Mouse (Mus musculus): Measurements from ENCODE around the gene Slc28a1. TPM values are rescaled to one million over a fixed set of nuclear protein-coding genes. Genes with fewer than 3 reads are reported as not detected.
A peak's percentile ranks its signal among the peaks of the same experiment; 100 is the strongest.

Slc28a1 gene
- 1.0 TPM in 1 of 2 replicates, not detected in the other for polyA plus RNA-seq (2011; ENCODE audit: insufficient read depth, insufficient read length, low replicate concordance, missing spikeins)

GRCm38 (mm10) chr7:81114555-81114954, at the start of gene Slc28a1:
Slc28a1 (plus strand) TSS chr7:81114799.
- Histone ChIP-seq H3K27ac (ENCODE audit: control insufficient read depth, insufficient read depth, low read depth, low read length, poor library complexity) (no peak within 1 kb of the TSS), H3K4me1 (ENCODE audit: control insufficient read depth, insufficient read depth, low read length) (no peaks in the 10 kb centered on the region), H3K4me3 (replicated peaks; ENCODE audit: control insufficient read depth, low read depth, low read length) (no peak within 1 kb of the TSS)
- WGBS = 80% methylated on average over 6 of the region's 6 CpGs
- no peak for TF ChIP-seq POLR2A (IDR thresholded peaks at IDR 0.05; ENCODE audit: borderline replicate concordance, control insufficient read depth, low read depth, low read length)
- no peak for TF ChIP-seq CTCF (IDR thresholded peaks at IDR 0.05; ENCODE audit: control insufficient read depth, insufficient read depth, low read length)

GRCm38 (mm10) chr7:81066714-81067113, 47.9 kb upstream of the Slc28a1 start:
- H3K4me1 ChIP-seq (ENCODE audit: control insufficient read depth, insufficient read depth, low read length) = no peaks in the 10 kb centered on the region
- TF ChIP-seq POLR2A (IDR thresholded peaks at IDR 0.05; ENCODE audit: borderline replicate concordance, control insufficient read depth, low read depth, low read length) (no peak), CTCF (IDR thresholded peaks at IDR 0.05; ENCODE audit: control insufficient read depth, insufficient read depth, low read length) (no peak)
- WGBS = 4% methylated on average over 6 of the region's 6 CpGs

GRCm38 (mm10) chr7:81072463-81072862, 42.1 kb upstream of the Slc28a1 start:
- 67% methylated on average over 5 of the region's 5 CpGs for WGBS

More at GRCm38 (mm10) chr7:81066714-81067113, 47.9 kb upstream of the Slc28a1 start:
- H3K4me3 ChIP-seq (replicated peaks; ENCODE audit: control insufficient read depth, low read depth, low read length) = no peak overlapping the region
- no peak overlapping the region for H3K27ac ChIP-seq (ENCODE audit: control insufficient read depth, insufficient read depth, low read depth, low read length, poor library complexity)

GRCm38 (mm10) chr7:81073273-81073672, 41.3 kb upstream of the Slc28a1 start:
- peaks cover 3% of the 10 kb centered on the region; the same call in 1 of the 2 replicates for H3K4me1 ChIP-seq (ENCODE audit: control insufficient read depth, insufficient read depth, low read length)
- no peak overlapping the region for H3K27ac ChIP-seq (ENCODE audit: control insufficient read depth, insufficient read depth, low read depth, low read length, poor library complexity)
- H3K4me3 ChIP-seq (replicated peaks; ENCODE audit: control insufficient read depth, low read depth, low read length) = no peak overlapping the region
- TF ChIP-seq POLR2A (IDR thresholded peaks at IDR 0.05; ENCODE audit: borderline replicate concordance, control insufficient read depth, low read depth, low read length) (no peak), CTCF (IDR thresholded peaks at IDR 0.05; ENCODE audit: control insufficient read depth, insufficient read depth, low read length) (peak; percentile 37; the same call in 1 of the 2 replicates)
- WGBS = 77% methylated on average over 5 of the region's 5 CpGs

More at GRCm38 (mm10) chr7:81072463-81072862, 42.1 kb upstream of the Slc28a1 start:
- no peak for TF ChIP-seq CTCF (IDR thresholded peaks at IDR 0.05; ENCODE audit: control insufficient read depth, insufficient read depth, low read length)
- TF ChIP-seq POLR2A (IDR thresholded peaks at IDR 0.05; ENCODE audit: borderline replicate concordance, control insufficient read depth, low read depth, low read length) = no peak
- Histone ChIP-seq H3K4me3 (replicated peaks; ENCODE audit: control insufficient read depth, low read depth, low read length) (no peak overlapping the region), H3K4me1 (ENCODE audit: control insufficient read depth, insufficient read depth, low read length) (peaks cover 3% of the 10 kb centered on the region; the same call in 1 of the 2 replicates), H3K27ac (ENCODE audit: control insufficient read depth, insufficient read depth, low read depth, low read length, poor library complexity) (no peak overlapping the region)

- no peak overlapping the region for H3K27ac ChIP-seq (ENCODE audit: control insufficient read depth, insufficient read depth, low read depth, low read length, poor library complexity)
- no peak overlapping the region for H3K4me3 ChIP-seq (replicated peaks; ENCODE audit: control insufficient read depth, low read depth, low read length)
- TF ChIP-seq POLR2A (IDR thresholded peaks at IDR 0.05; ENCODE audit: borderline replicate concordance, control insufficient read depth, low read depth, low read length) (no peak), CTCF (IDR thresholded peaks at IDR 0.05; ENCODE audit: control insufficient read depth, insufficient read depth, low read length) (no peak)
- peaks cover 3% of the 10 kb centered on the region; the same call in 1 of the 2 replicates for H3K4me1 ChIP-seq (ENCODE audit: control insufficient read depth, insufficient read depth, low read length)
- 15% methylated on average over 9 of the region's 9 CpGs for WGBS
Measured at GRCm38 (mm10) chr7:81074546-81074945, 40.1 kb upstream of the Slc28a1 start.

- 4% methylated on average over 7 of the region's 7 CpGs for WGBS
- no peak overlapping the region for H3K4me3 ChIP-seq (replicated peaks; ENCODE audit: control insufficient read depth, low read depth, low read length)
- no peak overlapping the region; the same call in 1 of the 2 replicates for H3K27ac ChIP-seq (ENCODE audit: control insufficient read depth, insufficient read depth, low read depth, low read length, poor library complexity)
- peaks cover 3% of the 10 kb centered on the region; the same call in 1 of the 2 replicates for H3K4me1 ChIP-seq (ENCODE audit: control insufficient read depth, insufficient read depth, low read length)
- TF ChIP-seq CTCF (IDR thresholded peaks at IDR 0.05; ENCODE audit: control insufficient read depth, insufficient read depth, low read length) = no peak
- TF ChIP-seq POLR2A (IDR thresholded peaks at IDR 0.05; ENCODE audit: borderline replicate concordance, control insufficient read depth, low read depth, low read length) = no peak
Measured at GRCm38 (mm10) chr7:81075299-81075698, 39.3 kb upstream of the Slc28a1 start.

- TF ChIP-seq CTCF (IDR thresholded peaks at IDR 0.05; ENCODE audit: control insufficient read depth, insufficient read depth, low read length) (no peak), POLR2A (IDR thresholded peaks at IDR 0.05; ENCODE audit: borderline replicate concordance, control insufficient read depth, low read depth, low read length) (no peak)
- Histone ChIP-seq H3K4me3 (replicated peaks; ENCODE audit: control insufficient read depth, low read depth, low read length) (no peak overlapping the region), H3K27ac (ENCODE audit: control insufficient read depth, insufficient read depth, low read depth, low read length, poor library complexity) (no peak overlapping the region), H3K4me1 (ENCODE audit: control insufficient read depth, insufficient read depth, low read length) (peaks cover 3% of the 10 kb centered on the region; the same call in 1 of the 2 replicates)
- WGBS = 72% methylated on average over 5 of the region's 5 CpGs
Measured at GRCm38 (mm10) chr7:81075732-81076131, 38.9 kb upstream of the Slc28a1 start.

- Histone ChIP-seq H3K27ac (ENCODE audit: control insufficient read depth, insufficient read depth, low read depth, low read length, poor library complexity) (no peak overlapping the region), H3K4me3 (replicated peaks; ENCODE audit: control insufficient read depth, low read depth, low read length) (no peak overlapping the region), H3K4me1 (ENCODE audit: control insufficient read depth, insufficient read depth, low read length) (peaks cover 3% of the 10 kb centered on the region; the same call in 1 of the 2 replicates)
- 78% methylated on average over 6 of the region's 6 CpGs for WGBS
- TF ChIP-seq CTCF (IDR thresholded peaks at IDR 0.05; ENCODE audit: control insufficient read depth, insufficient read depth, low read length) (no peak), POLR2A (IDR thresholded peaks at IDR 0.05; ENCODE audit: borderline replicate concordance, control insufficient read depth, low read depth, low read length) (no peak)
Measured at GRCm38 (mm10) chr7:81077009-81077408, 37.6 kb upstream of the Slc28a1 start.
